Mouse (Mus musculus) forebrain, postnatal 0 days (tissue): ENCODE data around the gene Isoc2b. TPM values are rescaled to one million over a fixed set of nuclear protein-coding genes. Genes with fewer than 3 reads are reported as not detected.

Experiments used
- ATAC-seq: fragments of 200-750 bp; cut with Nextera tagmentation; 2 replicates; pipeline ENCODE4 v1.8.0; 2017; ENCODE audit warnings: mild to moderate bottlenecking, moderate library complexity
- DNase-seq: peaks from one replicate; pipeline ENCODE4 v3.0.0-alpha.2; 2015
- H3K27ac ChIP-seq: fragments of 300-500 bp; sonication (generic); 2 replicates; pipeline ENCODE4 v1.5.1; 2014; ENCODE audit warnings: low read depth, mild to moderate bottlenecking, antibody characterized with exemption, low read length, moderate library complexity, mixed read lengths
- H3K27me3 ChIP-seq: fragments of 300-500 bp; sonication (generic); 2 replicates; pipeline ENCODE4 v1.6.1; 2014; ENCODE audit warnings: mild to moderate bottlenecking, low read length, mixed read lengths; ENCODE audit not compliant: insufficient read depth
- H3K36me3 ChIP-seq: fragments of 300-500 bp; sonication (generic); 2 replicates; pipeline ENCODE4 v1.6.1; 2014; ENCODE audit warnings: mild to moderate bottlenecking, moderate library complexity; ENCODE audit not compliant: insufficient read depth
- H3K4me1 ChIP-seq: fragments of 300-500 bp; sonication (generic); 2 replicates; pipeline ENCODE4 v1.6.1; 2014; ENCODE audit warnings: antibody characterized with exemption; ENCODE audit not compliant: insufficient read depth
- H3K4me2 ChIP-seq: fragments of 300-500 bp; sonication (generic); 2 replicates; pipeline ENCODE4 v1.6.1; 2014; ENCODE audit warnings: low read depth, mild to moderate bottlenecking, moderate library complexity
- H3K4me3 ChIP-seq: fragments of 300-500 bp; sonication (generic); 2 replicates; pipeline ENCODE4 v1.5.1; 2014; ENCODE audit warnings: low read depth, low read length, mixed read lengths
- H3K9ac ChIP-seq: fragments of 300-500 bp; sonication (generic); 2 replicates; pipeline ENCODE4 v1.6.1; 2014; ENCODE audit warnings: mild to moderate bottlenecking
- H3K9me3 ChIP-seq: fragments of 300-500 bp; sonication (generic); 2 replicates; pipeline ENCODE4 v1.6.1; 2016; ENCODE audit warnings: low read length
- CTCF ChIP-seq: sonication (generic); IDR thresholded peaks from 2 replicates; pipeline ENCODE4 v1.5.1; 2016; ENCODE audit warnings: antibody characterized with exemption, control low read depth, low read depth
- WGBS: fragments of 180-500 bp; shearing (Covaris S2); extraction: QIAGEN DNeasy Blood & Tissue Kit; methylation state at CpG from one replicate; pipeline ENCODE4 v1.1.7; 2014; 5-methylcytosine and 5-hydroxymethylcytosine counted together
- polyA plus RNA-seq: library from polyadenylated mRNA; unstranded; fragments of >200 nt; fragmentation: Nextera tagmentation; extraction: Ambion mirVana; gene quantifications from 2 replicates; pipeline ENCODE4 v1.2.1, GENCODE M21; 2015
- total RNA-seq: library from RNA; depleted of rRNA; stranded (reverse); fragments of >200 nt; gene quantifications from 2 replicates; pipeline ENCODE4 v1.2.3, GENCODE M21; 2014

The Isoc2b gene
- total and polyA plus RNA-seq, 2 experiments from 2014 or later = 2.5 to 3.7 TPM

DNA sequence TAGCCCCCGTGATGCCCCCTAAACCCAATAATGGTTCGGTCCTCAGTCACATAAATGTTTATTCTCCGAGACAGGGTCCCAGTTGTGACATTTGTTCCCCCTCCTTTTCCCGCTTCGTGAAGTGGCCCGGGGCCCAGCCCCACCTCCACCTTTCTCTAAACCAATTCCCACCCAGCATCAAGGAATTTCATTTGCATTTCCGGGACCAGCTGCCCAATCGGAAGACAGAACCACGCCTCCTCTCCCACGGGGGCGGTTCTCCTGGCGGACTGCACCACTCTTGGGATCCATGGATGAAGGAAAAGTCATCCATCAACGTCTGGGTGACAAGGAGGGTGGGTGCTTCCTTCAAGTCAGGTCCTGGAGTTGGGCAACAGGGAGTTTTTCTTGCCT, 25.1 kb downstream of the Isoc2b start:
- no peaks in the 10 kb centered on the region for H3K27me3 ChIP-seq
- ATAC-seq (peak; percentile 86), DNase-seq (peak; percentile 92)
- H3K36me3 ChIP-seq = no peaks in the 10 kb centered on the region
- WGBS = under 1% methylated on average over 13 of the region's 13 CpGs
- peak overlapping the region; percentile 63 for H3K9ac ChIP-seq
- 0 out of 2 replicates have a peak, but pooled peaks cover 15% of the 10 kb centered on the region for H3K4me1 ChIP-seq
- peak overlapping the region; percentile 55 for H3K4me3 ChIP-seq
- H3K27ac ChIP-seq = peak overlapping the region; percentile 82
- peak overlapping the region; percentile 87 for H3K4me2 ChIP-seq
- no peak for TF ChIP-seq CTCF
- H3K9me3 ChIP-seq = no peaks in the 10 kb centered on the region

- H3K36me3 ChIP-seq = no peaks in the 10 kb centered on the region
- peak within 1 kb of the TSS; percentile 82 for H3K27ac ChIP-seq
- H3K4me3 ChIP-seq = peak within 1 kb of the TSS; percentile 55
- H3K9ac ChIP-seq = peak within 1 kb of the TSS; percentile 63
- TF ChIP-seq CTCF = no peak
- WGBS = 3% methylated on average over 40 of the region's 41 CpGs
- peak within 1 kb of the TSS; percentile 87 for H3K4me2 ChIP-seq
- H3K27me3 ChIP-seq = no peaks in the 10 kb centered on the region
- H3K9me3 ChIP-seq = no peaks in the 10 kb centered on the region
- no peak for DNase-seq
- peak; percentile 58 for ATAC-seq
- H3K4me1 ChIP-seq = 0 out of 2 replicates have a peak, but pooled peaks cover 15% of the 10 kb centered on the region
Observed at GRCm38 (mm10) chr7:4844245-4844916, 25.7 kb downstream of the Isoc2b start, which contains the start of gene Shisa7. Gene Shisa7, minus strand, starts transcription at chr7:4844696.

DNA sequence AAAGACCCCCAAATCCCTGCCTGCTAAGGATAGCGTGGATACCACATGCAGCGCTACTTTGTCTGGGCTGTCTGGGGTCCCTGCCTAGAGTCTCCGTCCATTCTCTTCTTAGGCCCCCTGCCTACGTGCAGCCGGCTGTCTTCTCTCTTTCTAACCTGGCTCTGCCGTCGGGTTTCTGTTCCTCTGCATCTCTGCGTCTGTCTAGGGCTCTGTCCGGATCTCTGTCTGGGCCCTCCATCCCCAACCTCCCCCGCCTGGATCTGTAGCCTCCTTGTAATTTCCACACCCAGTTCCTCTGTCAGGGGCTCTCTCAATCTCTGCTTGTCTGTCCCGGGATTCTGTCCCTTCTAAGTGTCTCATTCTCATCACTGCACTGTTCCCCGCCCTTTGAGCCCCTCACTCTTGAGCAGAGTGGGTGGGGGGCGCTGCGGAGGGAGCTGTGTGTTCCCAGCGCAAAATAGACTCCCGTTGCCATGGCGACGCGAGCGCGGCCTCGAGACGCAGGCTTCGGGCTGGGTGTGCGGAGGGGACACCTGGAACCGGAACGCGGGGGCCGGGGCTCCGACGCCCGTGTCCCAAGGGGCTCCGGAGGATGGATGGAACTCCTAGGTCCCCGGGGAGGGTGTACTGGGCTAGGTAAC, 26.3 kb downstream of the Isoc2b start:
- peak; percentile 94 for DNase-seq
- Histone ChIP-seq H3K9ac (peak overlapping the region; percentile 63), H3K4me1 (0 out of 2 replicates have a peak, but pooled peaks cover 15% of the 10 kb centered on the region), H3K9me3 (no peaks in the 10 kb centered on the region), H3K27me3 (no peaks in the 10 kb centered on the region), H3K27ac (peak overlapping the region; percentile 82), H3K4me2 (peak overlapping the region; percentile 87), H3K4me3 (peak overlapping the region; percentile 55), H3K36me3 (no peaks in the 10 kb centered on the region)
- WGBS = 1% methylated on average over 34 of the region's 34 CpGs
- peak; percentile 62 for ATAC-seq
- peak; percentile 48 for TF ChIP-seq CTCF

DNA sequence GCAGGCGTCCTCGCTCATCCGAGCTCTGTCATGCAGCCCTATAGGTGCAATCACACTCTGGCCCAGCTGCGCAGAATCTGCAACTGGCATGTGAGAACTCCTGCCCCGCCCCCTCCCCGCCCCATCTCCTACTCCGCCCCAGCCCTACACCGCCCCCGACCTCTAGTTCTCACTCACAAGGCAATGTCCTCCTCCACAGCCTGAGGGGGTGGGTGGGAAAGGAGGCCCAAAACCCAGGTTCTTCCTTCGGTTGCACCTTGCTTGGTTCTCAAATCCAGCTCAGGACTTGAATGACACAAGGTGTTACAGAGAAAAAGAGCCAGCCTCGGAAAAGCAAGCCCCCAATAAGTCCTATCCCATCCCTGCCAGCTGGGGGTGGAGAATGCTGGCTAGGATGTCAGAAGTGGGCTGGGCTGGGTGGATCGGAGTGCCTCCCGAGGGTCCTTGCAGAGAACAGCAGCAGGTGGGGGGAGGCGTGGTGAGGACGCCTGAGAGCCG, 27.4 kb downstream of the Isoc2b start:
- Histone ChIP-seq H3K27me3 (no peaks in the 10 kb centered on the region), H3K4me3 (peak overlapping the region; percentile 55), H3K27ac (peak overlapping the region; percentile 82), H3K9me3 (no peaks in the 10 kb centered on the region), H3K4me1 (0 out of 2 replicates have a peak, but pooled peaks cover 15% of the 10 kb centered on the region), H3K4me2 (peak overlapping the region; percentile 87), H3K9ac (peak overlapping the region; percentile 63), H3K36me3 (no peaks in the 10 kb centered on the region)
- DNase-seq (peak; percentile 65), ATAC-seq (peak; percentile 47)
- WGBS = under 1% methylated on average over 16 of the region's 16 CpGs
- no peak for TF ChIP-seq CTCF

DNA sequence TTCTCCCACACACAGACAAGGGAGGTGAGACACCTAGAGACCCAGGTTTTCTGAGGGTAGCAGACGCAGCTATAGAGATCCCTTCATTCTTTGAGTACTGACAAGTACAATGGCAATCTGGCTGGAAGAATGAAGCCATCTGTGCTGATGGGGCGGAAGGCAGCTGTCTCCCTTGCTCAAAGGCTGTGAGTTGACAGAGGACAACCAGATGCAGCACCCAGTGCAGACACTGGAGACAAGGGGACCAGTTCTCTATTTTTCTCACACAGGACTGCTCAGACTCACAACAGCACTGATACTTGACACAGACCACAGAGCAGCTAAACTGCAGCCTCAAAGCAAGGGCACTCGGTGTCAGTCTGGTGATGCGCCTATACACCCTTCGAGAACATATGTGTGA, 28.0 kb downstream of the Isoc2b start:
- ATAC-seq (peak; percentile 3; the same call in 1 of the 2 replicates), DNase-seq (peak; percentile 36)
- Histone ChIP-seq H3K27ac (peak overlapping the region; percentile 82; the same call in 1 of the 2 replicates), H3K9ac (0 out of 2 replicates have a peak overlapping the region, but pooled peaks have one; percentile 63), H3K36me3 (no peaks in the 10 kb centered on the region), H3K9me3 (no peaks in the 10 kb centered on the region), H3K27me3 (no peaks in the 10 kb centered on the region), H3K4me1 (0 out of 2 replicates have a peak, but pooled peaks cover 15% of the 10 kb centered on the region), H3K4me3 (peak overlapping the region; percentile 55), H3K4me2 (peak overlapping the region; percentile 87)
- WGBS = 44% methylated on average over 5 of the region's 5 CpGs
- TF ChIP-seq CTCF = no peak

DNA sequence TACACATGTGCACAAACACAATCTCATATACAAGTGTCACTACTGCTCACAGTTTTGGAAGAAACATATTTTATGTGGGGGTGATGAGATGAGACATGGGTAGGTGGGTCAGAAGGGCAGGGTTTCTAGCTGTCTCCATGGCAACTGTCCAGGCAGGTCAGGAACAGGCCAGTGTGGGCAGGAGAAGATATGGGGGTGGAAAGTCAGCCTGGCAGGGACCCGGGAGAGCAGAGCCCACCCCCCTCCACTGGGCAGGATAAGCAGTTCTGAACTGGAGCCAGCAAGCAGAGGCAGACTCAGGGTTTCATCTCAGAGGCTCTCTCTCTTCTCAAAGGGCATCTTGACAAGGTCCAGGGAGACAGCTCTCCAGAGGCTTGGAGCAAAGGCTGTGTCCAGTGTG, 32.4 kb downstream of the Isoc2b start:
- H3K36me3 ChIP-seq = no peaks in the 10 kb centered on the region; the same call in 1 of the 2 replicates
- ATAC-seq = no peak
- no peak overlapping the region for H3K4me3 ChIP-seq
- H3K4me2 ChIP-seq = no peak overlapping the region
- TF ChIP-seq CTCF = no peak
- H3K9ac ChIP-seq = no peak overlapping the region
- no peaks in the 10 kb centered on the region for H3K9me3 ChIP-seq
- H3K27ac ChIP-seq = no peak overlapping the region
- 23% methylated on average over 1 of the region's 1 CpGs for WGBS
- no peak for DNase-seq
- H3K4me1 ChIP-seq = 0 out of 2 replicates have a peak, but pooled peaks cover 16% of the 10 kb centered on the region
- no peaks in the 10 kb centered on the region for H3K27me3 ChIP-seq
